Mouse (Mus musculus): ENCODE data around the gene Bnip3. TPM values are rescaled to one million over a fixed set of nuclear protein-coding genes. Genes with fewer than 3 reads are reported as not detected.

Gene Bnip3
- total RNA-seq, 2 experiments from 2014 or later: 96.5 to 112 TPM

DNA sequence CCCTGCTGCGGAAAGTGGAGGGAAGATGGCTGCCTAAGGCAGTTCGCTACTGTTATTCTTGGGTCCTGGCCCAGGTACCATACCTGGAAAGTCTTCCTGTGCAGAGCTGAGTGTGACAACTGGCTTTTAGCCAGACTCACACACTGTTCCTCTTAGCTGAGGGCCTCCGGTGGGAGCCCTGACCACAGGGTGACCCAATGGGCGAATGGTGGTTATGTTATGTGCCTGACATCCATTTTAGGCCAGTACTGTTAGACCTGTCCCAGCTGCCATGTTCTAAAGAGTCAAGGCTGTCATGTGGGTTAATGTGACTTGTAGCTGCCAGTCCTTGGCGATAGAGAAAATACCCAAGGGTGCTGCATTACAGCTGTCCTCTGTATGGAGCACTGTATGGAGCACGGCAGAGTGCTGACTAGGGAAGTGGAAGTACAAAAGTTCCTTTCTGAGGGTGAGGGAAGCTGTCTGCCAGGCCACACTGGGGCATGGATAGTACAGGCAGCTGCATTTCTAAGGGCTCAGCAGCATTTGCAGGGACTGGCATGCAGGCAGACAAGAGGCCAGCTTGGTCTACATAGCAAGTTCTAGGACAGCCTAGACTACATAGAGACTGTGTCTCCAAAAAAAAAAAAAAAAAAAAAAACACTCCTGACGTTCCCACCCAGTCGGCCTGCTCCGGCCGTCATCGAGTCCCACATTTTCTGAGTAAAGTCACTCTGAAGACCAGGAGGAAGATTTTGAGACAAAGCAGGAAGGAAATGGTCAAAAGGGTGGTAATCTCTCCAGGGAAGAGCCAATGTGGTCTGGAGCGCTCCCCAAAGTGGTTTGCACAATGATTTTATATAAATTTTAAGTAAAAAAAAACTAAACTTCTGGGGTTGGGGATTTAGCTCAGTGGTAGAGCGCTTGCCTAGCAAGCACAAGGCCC lies 23.7 kb downstream of the Bnip3 start:
- Histone ChIP-seq H3K27ac (no peak overlapping the region), H3K4me3 (no peak overlapping the region)
- no peak for DNase-seq (ENCODE audit: low spot score in 2 of 2)
- no peak for TF ChIP-seq CTCF (conservative IDR thresholded peaks at IDR 0.05)

DNA sequence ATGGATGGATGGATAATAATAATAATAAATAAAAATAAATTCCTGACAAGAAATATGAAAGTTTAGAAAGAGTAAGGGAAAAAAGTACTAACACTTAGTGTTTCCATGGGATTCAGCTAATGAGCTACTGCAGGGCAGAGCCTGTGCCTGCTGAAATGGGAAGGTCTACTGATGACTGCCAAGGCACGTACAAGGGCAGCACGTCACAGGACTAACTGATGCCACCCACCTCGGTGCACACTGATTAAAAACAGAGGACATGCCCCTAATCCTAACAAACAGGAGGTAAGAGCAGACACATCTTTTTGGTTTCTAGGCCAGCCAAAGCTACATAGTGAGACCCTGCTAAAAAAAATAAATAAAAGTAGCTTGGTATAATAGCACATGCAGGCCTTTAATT lies 25.6 kb downstream of the Bnip3 start:
- Histone ChIP-seq H3K27ac (no peak overlapping the region), H3K4me3 (no peak overlapping the region)
- TF ChIP-seq CTCF (conservative IDR thresholded peaks at IDR 0.05): no peak
- DNase-seq (ENCODE audit: low spot score in 2 of 2): no peak

DNA sequence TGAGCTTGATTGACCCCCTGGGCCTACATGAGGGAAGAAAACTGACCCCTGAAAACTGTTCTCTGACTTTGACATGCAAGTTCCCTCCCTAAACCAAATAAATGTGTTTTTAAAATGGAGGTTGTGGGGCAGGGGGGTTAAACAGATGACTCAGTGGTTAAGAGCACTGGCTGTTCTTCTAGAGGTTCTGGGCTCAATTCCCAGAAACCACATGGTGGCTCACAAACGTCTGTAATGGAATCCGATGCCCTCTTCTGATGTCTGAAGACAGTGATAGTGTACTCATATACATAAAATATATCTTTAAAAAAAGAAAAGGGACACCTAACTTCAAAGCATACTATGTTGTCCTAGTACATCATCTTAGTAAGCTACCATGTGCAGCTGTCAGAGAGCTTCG lies 34.3 kb downstream of the Bnip3 start:
- TF ChIP-seq CTCF (conservative IDR thresholded peaks at IDR 0.05): no peak
- DNase-seq (ENCODE audit: low spot score in 2 of 2): no peak
- H3K27ac ChIP-seq: 0 out of 2 replicates have a peak overlapping the region, but pooled peaks have one; percentile 4
- H3K4me3 ChIP-seq: no peak overlapping the region

DNA sequence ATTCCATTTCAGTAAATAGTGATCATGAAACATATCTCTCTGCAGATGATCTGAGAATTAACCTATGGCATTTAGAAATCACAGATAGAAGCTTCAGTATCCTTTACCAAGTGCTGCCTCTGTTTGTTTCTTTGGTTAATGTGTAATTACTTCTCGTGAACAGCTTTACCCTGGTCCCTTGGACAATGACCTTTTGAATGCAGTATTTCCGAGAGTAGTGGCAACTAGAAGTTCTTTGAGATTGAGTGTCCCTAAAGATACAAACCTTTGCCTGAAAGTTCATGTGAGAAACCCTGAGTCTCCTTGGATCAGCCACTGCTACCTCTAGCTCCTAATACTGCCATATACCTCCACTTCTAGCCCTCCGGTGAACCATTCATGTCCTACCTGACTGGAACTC lies 36.4 kb downstream of the Bnip3 start:
- Histone ChIP-seq H3K27ac (no peak overlapping the region), H3K4me3 (no peak overlapping the region)
- DNase-seq (ENCODE audit: low spot score in 2 of 2): no peak
- TF ChIP-seq CTCF (conservative IDR thresholded peaks at IDR 0.05): no peak

DNA sequence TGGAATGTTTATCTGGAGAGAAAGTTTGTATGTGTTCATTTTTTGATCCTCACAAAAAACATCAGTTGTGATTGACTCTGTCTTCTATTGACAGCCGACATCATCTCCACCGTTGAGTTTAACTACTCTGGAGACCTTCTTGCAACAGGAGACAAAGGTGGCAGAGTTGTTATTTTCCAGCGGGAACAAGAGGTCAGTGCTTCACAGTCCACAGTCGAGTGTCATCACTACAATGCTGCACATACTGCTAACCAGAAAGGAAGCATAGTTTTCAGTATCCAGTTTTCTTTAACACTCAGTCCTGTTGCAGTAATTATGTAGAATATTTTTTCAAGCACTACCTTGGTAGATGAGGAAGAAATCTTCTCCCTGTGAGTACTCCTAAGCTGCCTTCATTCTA lies 41.0 kb downstream of the Bnip3 start:
- H3K4me3 ChIP-seq: no peak overlapping the region
- no peak for DNase-seq (ENCODE audit: low spot score in 2 of 2)
- H3K27ac ChIP-seq: no peak overlapping the region
- TF ChIP-seq CTCF (conservative IDR thresholded peaks at IDR 0.05): no peak

DNA sequence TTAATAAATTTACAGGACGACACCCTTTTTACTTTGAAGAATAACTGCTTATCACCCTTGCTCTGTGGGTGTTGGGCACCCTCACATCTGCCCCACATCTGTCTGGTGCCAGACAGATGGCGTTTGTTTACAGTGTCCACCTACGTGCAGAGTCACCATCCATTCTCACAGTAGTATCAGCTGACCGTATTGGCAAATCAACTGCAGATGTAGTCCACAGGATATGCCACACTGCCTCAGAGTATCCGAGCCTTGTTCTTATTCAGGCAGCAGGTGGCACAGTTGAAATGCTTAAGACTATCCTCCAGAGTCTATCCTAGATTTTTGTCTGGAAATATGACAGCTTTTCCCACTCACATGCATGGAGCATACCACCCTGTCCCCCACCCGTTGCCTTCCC lies 42.0 kb downstream of the Bnip3 start:
- Histone ChIP-seq H3K27ac (peak overlapping the region; percentile 12; the same call in 1 of the 2 replicates), H3K4me3 (no peak overlapping the region)
- TF ChIP-seq CTCF (conservative IDR thresholded peaks at IDR 0.05): peak; percentile 46
- no peak for DNase-seq (ENCODE audit: low spot score in 2 of 2)

DNA sequence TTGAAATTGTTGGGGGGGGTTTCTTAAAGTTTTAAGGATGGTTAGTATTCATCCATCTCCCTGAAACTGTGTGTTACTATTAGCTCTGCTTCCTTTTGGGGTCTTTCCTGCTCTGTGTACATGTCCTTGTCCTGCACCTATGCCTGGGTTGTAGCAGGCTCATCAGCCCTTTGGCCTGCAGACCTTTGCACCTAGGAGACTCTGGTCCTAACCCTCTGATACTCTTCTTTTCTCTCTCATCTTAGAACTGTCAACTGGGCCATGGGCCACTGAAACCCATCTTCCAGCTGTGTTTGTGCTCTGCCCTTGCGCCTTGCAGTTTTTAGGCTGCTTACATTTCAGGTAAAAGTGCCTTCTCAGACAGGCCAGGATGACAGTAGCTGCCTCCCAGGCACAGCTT lies 44.5 kb downstream of the Bnip3 start:
- H3K27ac ChIP-seq: no peak overlapping the region
- H3K4me3 ChIP-seq: no peak overlapping the region
- DNase-seq (ENCODE audit: low spot score in 2 of 2): no peak
- TF ChIP-seq CTCF (conservative IDR thresholded peaks at IDR 0.05): no peak

DNA sequence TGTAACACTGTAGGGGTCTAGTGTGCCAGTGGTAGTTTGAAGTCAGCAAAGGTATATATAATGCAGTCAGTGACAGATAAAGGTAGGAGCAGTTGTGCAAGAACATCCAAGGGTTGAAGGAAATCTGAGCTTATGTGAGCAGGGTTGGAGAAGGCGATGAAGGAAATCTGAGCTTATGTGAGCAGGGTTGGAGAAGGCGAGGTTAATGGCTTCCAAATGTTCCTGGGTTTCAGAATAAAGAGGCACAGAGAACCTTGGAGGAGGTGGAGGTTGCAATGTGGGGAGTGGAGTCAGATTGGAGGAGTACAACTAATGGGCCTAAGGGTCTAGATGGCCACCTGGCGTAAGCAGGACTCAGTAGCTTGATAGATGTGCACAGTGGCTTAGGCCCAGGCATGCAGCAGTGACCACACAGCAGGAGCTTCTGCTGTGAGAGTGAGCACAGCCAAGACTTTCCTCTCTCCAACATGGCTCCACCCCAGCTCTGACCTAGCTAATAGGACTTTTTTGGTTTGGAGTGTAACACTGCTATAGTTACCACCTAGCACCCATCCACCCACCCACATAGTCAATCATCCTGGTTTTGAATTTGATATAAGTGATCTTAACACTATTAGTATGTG lies 45.3 kb downstream of the Bnip3 start:
- TF ChIP-seq CTCF (conservative IDR thresholded peaks at IDR 0.05): no peak
- no peak overlapping the region for H3K4me3 ChIP-seq
- DNase-seq (ENCODE audit: low spot score in 2 of 2): no peak
- H3K27ac ChIP-seq: 0 out of 2 replicates have a peak overlapping the region, but pooled peaks have one; percentile 46

DNA sequence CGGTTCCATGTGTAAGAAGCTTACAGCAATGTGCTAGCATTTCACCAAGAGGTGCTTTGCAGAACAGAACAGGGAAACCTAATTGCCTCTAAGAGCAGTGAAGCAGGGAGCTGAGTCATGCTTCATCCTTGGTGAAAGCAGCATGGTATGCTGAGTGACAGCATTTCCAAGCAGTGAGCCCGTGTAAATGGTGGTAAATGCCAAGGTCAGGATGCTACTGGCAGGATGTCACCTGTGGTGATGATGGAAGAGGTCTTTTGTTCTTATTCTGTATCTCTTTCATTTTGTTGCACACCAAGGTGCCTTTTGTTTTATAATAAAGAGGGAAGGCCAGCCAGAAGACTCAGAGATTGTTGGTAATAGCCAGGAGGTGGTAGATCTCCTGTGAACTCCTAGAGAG lies 52.6 kb downstream of the Bnip3 start:
- no peak overlapping the region for H3K4me3 ChIP-seq
- TF ChIP-seq CTCF (conservative IDR thresholded peaks at IDR 0.05): no peak
- DNase-seq (ENCODE audit: low spot score in 2 of 2): no peak
- no peak overlapping the region; the same call in 1 of the 2 replicates for H3K27ac ChIP-seq

DNA sequence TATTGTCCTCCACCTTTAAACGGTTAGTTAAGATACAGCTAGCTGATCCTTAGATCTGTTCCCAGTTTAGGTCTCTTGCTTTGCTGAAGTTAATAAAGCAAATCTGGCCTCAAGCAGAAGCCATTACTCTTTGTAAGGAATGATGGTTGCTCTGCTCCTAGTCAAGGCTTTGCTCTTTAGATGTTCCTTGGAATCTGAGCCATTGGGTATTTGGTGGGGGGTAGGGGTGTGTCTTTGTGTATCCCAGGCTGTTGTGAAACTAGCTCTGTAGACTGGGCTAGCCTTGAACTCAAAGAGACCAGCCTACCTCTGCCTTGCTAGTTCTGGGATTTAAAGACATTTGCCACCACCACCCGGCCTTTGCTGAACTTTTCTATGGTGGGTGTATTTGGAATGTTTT lies 55.1 kb downstream of the Bnip3 start:
- DNase-seq (ENCODE audit: low spot score in 2 of 2): no peak
- no peak overlapping the region for H3K4me3 ChIP-seq
- TF ChIP-seq CTCF (conservative IDR thresholded peaks at IDR 0.05): no peak
- no peak overlapping the region for H3K27ac ChIP-seq

DNA sequence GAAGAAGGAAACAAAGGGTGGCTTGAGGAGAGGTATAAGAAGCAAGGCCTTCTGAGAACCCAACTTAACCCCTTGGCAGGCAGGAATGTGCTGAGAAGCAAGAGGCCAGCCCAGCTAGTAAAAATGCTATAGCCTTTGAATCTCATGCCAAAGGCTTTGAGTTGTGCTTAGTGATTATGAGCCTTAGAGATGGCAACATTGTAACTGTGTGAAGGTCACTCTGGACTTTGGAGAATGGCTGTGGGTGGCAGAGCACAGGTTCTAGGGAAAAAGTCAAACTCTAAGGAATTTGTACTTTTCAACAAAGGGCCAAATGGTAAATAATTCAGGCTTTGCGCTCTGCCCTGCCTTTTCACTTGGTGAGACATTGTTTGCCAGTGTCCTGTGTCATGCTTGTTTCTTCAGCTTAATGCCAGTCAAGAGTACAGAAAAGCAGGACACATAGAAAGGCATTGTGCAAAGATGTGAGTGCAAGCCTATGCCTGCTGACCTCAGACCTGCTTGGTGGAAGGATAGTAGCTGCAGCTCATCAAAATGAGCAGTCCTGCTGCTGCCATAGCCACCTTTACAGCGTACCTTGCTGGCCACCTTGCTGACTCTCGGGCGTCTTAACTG lies 55.8 kb downstream of the Bnip3 start:
- Histone ChIP-seq H3K4me3 (no peak overlapping the region), H3K27ac (no peak overlapping the region)
- TF ChIP-seq CTCF (conservative IDR thresholded peaks at IDR 0.05): no peak
- no peak for DNase-seq (ENCODE audit: low spot score in 2 of 2)

DNA sequence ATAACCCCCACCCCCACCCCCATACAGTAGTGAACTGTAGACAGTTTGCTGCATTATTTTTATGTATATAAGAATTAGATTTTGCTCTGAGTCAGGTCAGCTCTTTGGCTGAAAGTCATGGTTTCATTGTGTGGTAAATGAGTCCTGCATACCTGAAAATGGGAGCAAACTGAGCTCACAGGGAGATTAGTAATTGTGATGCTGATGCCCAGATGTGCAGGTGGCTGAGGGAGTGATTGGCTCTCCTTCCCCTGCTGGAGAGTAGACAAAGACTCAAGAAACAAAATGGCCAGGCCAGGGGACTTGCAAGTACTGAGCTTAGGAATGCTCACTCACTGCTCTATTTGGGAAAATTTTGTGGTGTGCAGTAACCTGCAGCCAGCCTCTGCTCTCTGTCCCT lies 59.2 kb downstream of the Bnip3 start:
- no peak for DNase-seq (ENCODE audit: low spot score in 2 of 2)
- H3K27ac ChIP-seq: 0 out of 2 replicates have a peak overlapping the region, but pooled peaks have one; percentile 28
- no peak overlapping the region for H3K4me3 ChIP-seq
- TF ChIP-seq CTCF (conservative IDR thresholded peaks at IDR 0.05): no peak

All from layer of hippocampus, adult 2 months (tissue).